Mouse (Mus musculus): ENCODE measurements around the gene Rnf39. TPM values are rescaled to one million over a fixed set of nuclear protein-coding genes. Genes with fewer than 3 reads are reported as not detected.

The Rnf39 gene
- polyA plus RNA-seq (2012; ENCODE audit: insufficient read depth, insufficient read length, missing spikeins) = not detected in 2 replicates

- TF ChIP-seq CTCF (IDR thresholded peaks at IDR 0.05; ENCODE audit: low read depth, low read length) (no peak), POLR2A (IDR thresholded peaks at IDR 0.05; ENCODE audit: borderline replicate concordance, low read depth, low read length) (no peak)
- Histone ChIP-seq H3K27ac (ENCODE audit: insufficient read depth, low read depth, low read length) (no peak within 1 kb of the TSS), H3K4me1 (ENCODE audit: control insufficient read depth, insufficient read depth, low read length) (peaks cover 5% of the 10 kb centered on the region; the same call in 1 of the 2 replicates), H3K4me3 (ENCODE audit: insufficient read depth, low read length) (peak within 1 kb of the TSS; percentile 5; the same call in 1 of the 2 replicates)
Observed at GRCm38 (mm10) chr17:36942791-36943471, at the start of gene Rnf39. Gene Rnf39 (plus strand): TSS chr17:36942918.

GRCm38 (mm10) chr17:36893387-36893786 is 49.3 kb upstream of the Rnf39 start:
- TF ChIP-seq POLR2A (IDR thresholded peaks at IDR 0.05; ENCODE audit: borderline replicate concordance, low read depth, low read length) = no peak
- no peak for TF ChIP-seq CTCF (IDR thresholded peaks at IDR 0.05; ENCODE audit: low read depth, low read length)
- Histone ChIP-seq H3K4me1 (ENCODE audit: control insufficient read depth, insufficient read depth, low read length) (no peaks in the 10 kb centered on the region), H3K27ac (ENCODE audit: insufficient read depth, low read depth, low read length) (no peak overlapping the region), H3K4me3 (ENCODE audit: insufficient read depth, low read length) (no peak overlapping the region)

- Histone ChIP-seq H3K27ac (ENCODE audit: insufficient read depth, low read depth, low read length) (no peak overlapping the region), H3K4me3 (ENCODE audit: insufficient read depth, low read length) (no peak overlapping the region), H3K4me1 (ENCODE audit: control insufficient read depth, insufficient read depth, low read length) (no peaks in the 10 kb centered on the region)
- TF ChIP-seq POLR2A (IDR thresholded peaks at IDR 0.05; ENCODE audit: borderline replicate concordance, low read depth, low read length) (no peak), CTCF (IDR thresholded peaks at IDR 0.05; ENCODE audit: low read depth, low read length) (no peak)
Observed at GRCm38 (mm10) chr17:36896583-36896982, 46.1 kb upstream of the Rnf39 start.

GRCm38 (mm10) chr17:36897065-36897464 is 45.7 kb upstream of the Rnf39 start:
- Histone ChIP-seq H3K27ac (ENCODE audit: insufficient read depth, low read depth, low read length) (no peak overlapping the region), H3K4me3 (ENCODE audit: insufficient read depth, low read length) (no peak overlapping the region), H3K4me1 (ENCODE audit: control insufficient read depth, insufficient read depth, low read length) (no peaks in the 10 kb centered on the region)
- TF ChIP-seq CTCF (IDR thresholded peaks at IDR 0.05; ENCODE audit: low read depth, low read length) (no peak), POLR2A (IDR thresholded peaks at IDR 0.05; ENCODE audit: borderline replicate concordance, low read depth, low read length) (no peak)

GRCm38 (mm10) chr17:36897552-36898205 is 45.0 kb upstream of the Rnf39 start, which contains the start of gene Trim31:
Gene Trim31 (plus strand): TSS chr17:36898118.
- TF ChIP-seq POLR2A (IDR thresholded peaks at IDR 0.05; ENCODE audit: borderline replicate concordance, low read depth, low read length) (no peak), CTCF (IDR thresholded peaks at IDR 0.05; ENCODE audit: low read depth, low read length) (no peak)
- Histone ChIP-seq H3K27ac (ENCODE audit: insufficient read depth, low read depth, low read length) (no peak within 1 kb of the TSS), H3K4me3 (ENCODE audit: insufficient read depth, low read length) (no peak within 1 kb of the TSS), H3K4me1 (ENCODE audit: control insufficient read depth, insufficient read depth, low read length) (no peaks in the 10 kb centered on the region)

- Histone ChIP-seq H3K4me3 (ENCODE audit: insufficient read depth, low read length) (no peak overlapping the region), H3K4me1 (ENCODE audit: control insufficient read depth, insufficient read depth, low read length) (peaks cover 6% of the 10 kb centered on the region), H3K27ac (ENCODE audit: insufficient read depth, low read depth, low read length) (no peak overlapping the region)
- TF ChIP-seq POLR2A (IDR thresholded peaks at IDR 0.05; ENCODE audit: borderline replicate concordance, low read depth, low read length) (no peak), CTCF (IDR thresholded peaks at IDR 0.05; ENCODE audit: low read depth, low read length) (no peak)
Observed at GRCm38 (mm10) chr17:36899376-36899775, 43.3 kb upstream of the Rnf39 start.

GRCm38 (mm10) chr17:36900001-36900400 is 42.7 kb upstream of the Rnf39 start:
- Histone ChIP-seq H3K4me3 (ENCODE audit: insufficient read depth, low read length) (no peak overlapping the region), H3K4me1 (ENCODE audit: control insufficient read depth, insufficient read depth, low read length) (peaks cover 11% of the 10 kb centered on the region), H3K27ac (ENCODE audit: insufficient read depth, low read depth, low read length) (no peak overlapping the region)
- TF ChIP-seq CTCF (IDR thresholded peaks at IDR 0.05; ENCODE audit: low read depth, low read length) (no peak), POLR2A (IDR thresholded peaks at IDR 0.05; ENCODE audit: borderline replicate concordance, low read depth, low read length) (no peak)

- no peak for TF ChIP-seq CTCF (IDR thresholded peaks at IDR 0.05; ENCODE audit: low read depth, low read length)
- Histone ChIP-seq H3K4me3 (ENCODE audit: insufficient read depth, low read length) (no peak overlapping the region), H3K27ac (ENCODE audit: insufficient read depth, low read depth, low read length) (no peak overlapping the region), H3K4me1 (ENCODE audit: control insufficient read depth, insufficient read depth, low read length) (peaks cover 18% of the 10 kb centered on the region)
Observed at GRCm38 (mm10) chr17:36900691-36901090, 42.0 kb upstream of the Rnf39 start.

- TF ChIP-seq CTCF (IDR thresholded peaks at IDR 0.05; ENCODE audit: low read depth, low read length) = no peak
- no peak for TF ChIP-seq POLR2A (IDR thresholded peaks at IDR 0.05; ENCODE audit: borderline replicate concordance, low read depth, low read length)
- Histone ChIP-seq H3K4me1 (ENCODE audit: control insufficient read depth, insufficient read depth, low read length) (peaks cover 18% of the 10 kb centered on the region), H3K27ac (ENCODE audit: insufficient read depth, low read depth, low read length) (peak overlapping the region; percentile 89), H3K4me3 (ENCODE audit: insufficient read depth, low read length) (no peak overlapping the region)
Observed at GRCm38 (mm10) chr17:36903651-36904050, 39.1 kb upstream of the Rnf39 start.

GRCm38 (mm10) chr17:36908235-36908634 is 34.5 kb upstream of the Rnf39 start:
- no peak for TF ChIP-seq POLR2A (IDR thresholded peaks at IDR 0.05; ENCODE audit: borderline replicate concordance, low read depth, low read length)
- no peak for TF ChIP-seq CTCF (IDR thresholded peaks at IDR 0.05; ENCODE audit: low read depth, low read length)
- Histone ChIP-seq H3K4me3 (ENCODE audit: insufficient read depth, low read length) (no peak overlapping the region), H3K27ac (ENCODE audit: insufficient read depth, low read depth, low read length) (no peak overlapping the region), H3K4me1 (ENCODE audit: control insufficient read depth, insufficient read depth, low read length) (peaks cover 16% of the 10 kb centered on the region)
